Comparison of ENCODE assay signal across 8 mouse cellular contexts in the genomic region with DNA sequence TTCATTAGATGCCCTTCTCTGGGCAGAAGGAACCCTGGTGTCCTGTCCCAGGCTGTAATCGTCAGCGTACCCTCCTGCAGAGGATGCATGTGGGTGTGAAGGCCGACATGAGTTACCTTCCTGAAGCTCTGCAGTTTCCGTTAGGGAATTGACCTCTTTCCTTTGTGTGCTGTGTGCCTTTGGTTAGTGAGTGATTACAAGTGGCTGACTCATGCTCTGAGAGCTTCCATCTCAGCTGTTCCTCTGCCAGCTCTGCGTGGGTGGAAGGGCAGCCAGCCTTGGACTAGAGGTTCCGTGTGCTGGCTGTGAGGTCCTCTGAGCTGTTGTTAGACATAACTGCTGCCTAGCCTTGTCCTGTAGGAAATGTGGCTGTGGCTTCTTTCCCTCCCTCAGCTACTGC.
DNase-seq lines count a peak whose midpoint lies in the region; ATAC-seq lines count a peak whose summit lies in the region.

No protein-coding gene starts in this region.

- ATAC-seq in cerebellum, adult (ENCODE audit: insufficient number of reproducible peaks, low FRiP score, low TSS enrichment), result peak; percentile 98
- ATAC-seq in megakaryocyte-erythroid progenitor cell, adult 5-6 weeks (replicated peaks; ENCODE audit: low FRiP score, low TSS enrichment, poor library complexity, severe bottlenecking), result peak; percentile 46

- H3K27ac ChIP-seq in heart, embryonic 10.5 days, result peak overlapping the region; percentile 69

- no peaks in the 10 kb centered on the region for H3K9me3 ChIP-seq in heart, embryonic 10.5 days

- peaks cover 9% of the 10 kb centered on the region for H3K36me3 ChIP-seq in heart, embryonic 10.5 days

- 27% methylated on average over 6 of the region's 6 CpGs for WGBS in heart, embryonic 10.5 days

- DNase-seq in cerebellum, postnatal 4 days (ENCODE audit: low spot score in 2 of 2), result no peak
- peak; percentile 72 for DNase-seq in 3134 (ENCODE audit: extremely low read depth, insufficient read length, low spot score)
- DNase-seq in cerebellum, adult 9-11 months, result peak; percentile 75
- no peak for DNase-seq in heart, embryonic 10.5 days (ENCODE audit: low spot score)
- DNase-seq in kidney, postnatal 36 days, result peak; percentile 77 to 86
- no peak for DNase-seq in thymus, postnatal 4 days

- H3K4me3 ChIP-seq in heart, embryonic 10.5 days, result no peak overlapping the region

- peaks cover 72% of the 10 kb centered on the region for H3K4me1 ChIP-seq in heart, embryonic 10.5 days

- no peaks in the 10 kb centered on the region for H3K27me3 ChIP-seq in heart, embryonic 10.5 days (ENCODE audit: insufficient read depth, poor library complexity, severe bottlenecking)

Comparison
In these comparisons a context has a peak if more than half of its experiments do, and no peak if none do; other contexts are left out.
1. DNase-seq: peak in 3134 (single experiment), cerebellum, adult 9-11 months (single experiment) and kidney, postnatal 36 days (2 of 2); none in cerebellum, postnatal 4 days (0 of 2), heart, embryonic 10.5 days (single experiment) and thymus, postnatal 4 days (single experiment).